Mouse (Mus musculus) intestine, embryonic 16.5 days (tissue): ENCODE measurements around the gene Tapt1. TPM values are rescaled to one million over a fixed set of nuclear protein-coding genes. Genes with fewer than 3 reads are reported as not detected.

Experiments
- ATAC-seq: fragments of 200-750 bp; cut with Nextera tagmentation; 2 replicates; pipeline ENCODE4 v1.8.0; 2017; ENCODE audit warnings: moderate TSS enrichment, moderate library complexity
- H3K27ac ChIP-seq: fragments of 300-500 bp; sonication (generic); 2 replicates; pipeline ENCODE4 v1.5.1; 2014; ENCODE audit warnings: mild to moderate bottlenecking, low read length
- H3K27me3 ChIP-seq: fragments of 300-500 bp; sonication (generic); replicated peaks from 2 replicates; pipeline ENCODE4 v1.6.1; 2014; ENCODE audit warnings: low read length, control low read depth, mixed read lengths; ENCODE audit not compliant: control insufficient read depth, insufficient read depth
- H3K36me3 ChIP-seq: fragments of 300-500 bp; sonication (generic); 2 replicates; pipeline ENCODE4 v1.6.1; 2014; ENCODE audit warnings: low read length, control low read depth; ENCODE audit not compliant: control insufficient read depth, insufficient read depth
- H3K4me1 ChIP-seq: fragments of 300-500 bp; sonication (generic); 2 replicates; pipeline ENCODE4 v1.6.1; 2014; ENCODE audit warnings: low read length, control low read depth, mixed read lengths; ENCODE audit not compliant: control insufficient read depth, insufficient read depth
- H3K4me2 ChIP-seq: fragments of 300-500 bp; sonication (generic); 2 replicates; pipeline ENCODE4 v1.6.1; 2014; ENCODE audit warnings: low read depth, low read length, control low read depth
- H3K4me3 ChIP-seq: fragments of 300-500 bp; sonication (generic); 2 replicates; pipeline ENCODE4 v1.5.1; 2014; ENCODE audit warnings: mild to moderate bottlenecking, low read length
- H3K9ac ChIP-seq: fragments of 300-500 bp; sonication (generic); 2 replicates; pipeline ENCODE4 v1.6.1; 2014; ENCODE audit warnings: low read depth, low read length
- H3K9me3 ChIP-seq: fragments of 300-500 bp; sonication (generic); 2 replicates; pipeline ENCODE4 v1.6.1; 2016; ENCODE audit warnings: low read length, control low read depth; ENCODE audit not compliant: control insufficient read depth
- WGBS: fragments of 180-500 bp; shearing (Covaris S2); extraction: QIAGEN DNeasy Blood & Tissue Kit; methylation state at CpG from one replicate; pipeline ENCODE4 v1.1.7; 2014; 5-methylcytosine and 5-hydroxymethylcytosine counted together
- polyA plus RNA-seq: library from polyadenylated mRNA; unstranded; fragments of >200 nt; fragmentation: Nextera tagmentation; extraction: Ambion mirVana; gene quantifications from 2 replicates; pipeline ENCODE4 v1.2.1, GENCODE M21; 2015

Gene Tapt1
- polyA plus RNA-seq, 1 experiment from 2014 or later: 20.0 TPM

DNA sequence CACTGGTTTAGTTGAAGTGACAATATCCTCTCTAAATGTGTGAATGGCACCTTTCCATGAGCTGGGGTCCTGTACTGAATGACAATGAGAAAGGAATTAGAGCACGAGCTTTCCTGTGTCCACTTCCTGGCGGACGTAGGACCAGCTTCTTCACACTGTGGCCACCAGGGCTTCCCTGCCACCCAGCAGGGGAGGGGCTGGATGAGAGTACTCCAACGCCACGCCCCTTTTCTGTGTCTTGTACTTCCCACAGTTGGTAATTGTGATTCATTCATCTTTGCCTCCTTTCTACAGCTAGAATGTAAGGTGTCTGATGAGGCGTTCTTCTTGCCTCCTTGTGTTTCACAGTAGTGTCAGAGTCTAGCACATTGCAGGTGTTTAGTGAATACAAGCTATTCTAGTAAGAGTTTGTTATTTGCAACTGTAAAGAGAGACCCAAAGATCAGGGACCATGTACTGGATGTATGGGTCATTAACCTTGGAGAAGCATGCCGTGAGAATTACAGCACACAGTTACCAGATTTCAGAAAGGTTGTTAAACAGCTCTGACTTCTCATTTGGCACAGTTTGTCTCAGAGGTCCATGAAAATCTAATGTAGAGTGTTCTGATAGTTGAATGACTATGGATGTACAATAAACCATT, 29.5 kb upstream of the Tapt1 start:
- WGBS: 71% methylated on average over 7 of the region's 7 CpGs
- H3K4me1 ChIP-seq: no peaks in the 10 kb centered on the region
- H3K27ac ChIP-seq: no peak overlapping the region
- no peak overlapping the region for H3K4me3 ChIP-seq
- no peak overlapping the region for H3K4me2 ChIP-seq
- no peak overlapping the region for H3K9ac ChIP-seq
- ATAC-seq: no peak
- no peaks in the 10 kb centered on the region for H3K27me3 ChIP-seq
- H3K9me3 ChIP-seq: no peaks in the 10 kb centered on the region
- no peaks in the 10 kb centered on the region for H3K36me3 ChIP-seq

DNA sequence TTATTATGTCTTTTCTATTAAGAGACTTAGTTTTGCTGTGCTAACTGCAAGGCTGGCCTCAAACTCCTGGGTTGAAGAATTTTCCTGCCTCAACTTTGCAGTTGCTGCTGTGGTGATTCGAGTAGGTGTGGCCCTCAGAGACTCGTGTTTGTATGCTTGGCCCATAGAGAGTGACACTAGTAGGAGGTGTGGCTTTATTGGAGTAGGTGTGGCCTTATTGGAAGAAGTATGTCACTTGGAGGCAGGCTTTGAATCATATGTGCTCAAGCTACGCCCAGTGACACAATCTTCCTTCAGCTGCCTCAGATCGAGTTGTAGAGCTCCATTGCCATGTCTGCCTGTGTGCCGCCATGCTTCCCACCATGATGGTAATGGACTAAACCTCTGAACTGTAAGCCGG, 27.0 kb upstream of the Tapt1 start:
- no peak for ATAC-seq
- Histone ChIP-seq H3K9ac (no peak overlapping the region), H3K4me2 (no peak overlapping the region), H3K27me3 (no peaks in the 10 kb centered on the region), H3K27ac (no peak overlapping the region), H3K9me3 (no peaks in the 10 kb centered on the region), H3K36me3 (no peaks in the 10 kb centered on the region), H3K4me3 (no peak overlapping the region), H3K4me1 (no peaks in the 10 kb centered on the region)
- 77% methylated on average over 6 of the region's 6 CpGs for WGBS

DNA sequence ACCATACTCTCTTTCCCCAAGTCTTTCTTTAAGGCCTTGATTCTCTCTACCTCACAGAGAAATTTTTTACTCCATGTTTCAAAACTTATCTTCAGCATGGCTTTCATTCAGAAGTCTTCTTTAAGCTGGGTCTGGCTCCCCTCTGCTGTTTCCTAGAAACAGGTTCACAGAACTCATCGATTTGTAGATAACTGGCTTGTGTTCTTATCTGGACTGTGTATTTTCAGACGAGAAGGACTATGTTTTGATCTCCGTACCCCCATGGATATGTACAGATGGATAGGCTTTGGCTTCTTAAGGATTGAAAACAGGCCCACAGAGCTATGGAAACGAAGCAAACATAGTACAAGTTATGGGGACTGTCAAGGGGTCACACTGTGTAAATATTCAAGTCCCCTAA, 26.0 kb upstream of the Tapt1 start:
- WGBS: 40% methylated on average over 4 of the region's 4 CpGs
- no peaks in the 10 kb centered on the region for H3K36me3 ChIP-seq
- H3K9ac ChIP-seq: no peak overlapping the region
- ATAC-seq: no peak
- H3K9me3 ChIP-seq: no peaks in the 10 kb centered on the region
- H3K4me1 ChIP-seq: no peaks in the 10 kb centered on the region
- H3K27ac ChIP-seq: no peak overlapping the region
- no peak overlapping the region for H3K4me3 ChIP-seq
- no peak overlapping the region for H3K4me2 ChIP-seq
- H3K27me3 ChIP-seq: no peaks in the 10 kb centered on the region

DNA sequence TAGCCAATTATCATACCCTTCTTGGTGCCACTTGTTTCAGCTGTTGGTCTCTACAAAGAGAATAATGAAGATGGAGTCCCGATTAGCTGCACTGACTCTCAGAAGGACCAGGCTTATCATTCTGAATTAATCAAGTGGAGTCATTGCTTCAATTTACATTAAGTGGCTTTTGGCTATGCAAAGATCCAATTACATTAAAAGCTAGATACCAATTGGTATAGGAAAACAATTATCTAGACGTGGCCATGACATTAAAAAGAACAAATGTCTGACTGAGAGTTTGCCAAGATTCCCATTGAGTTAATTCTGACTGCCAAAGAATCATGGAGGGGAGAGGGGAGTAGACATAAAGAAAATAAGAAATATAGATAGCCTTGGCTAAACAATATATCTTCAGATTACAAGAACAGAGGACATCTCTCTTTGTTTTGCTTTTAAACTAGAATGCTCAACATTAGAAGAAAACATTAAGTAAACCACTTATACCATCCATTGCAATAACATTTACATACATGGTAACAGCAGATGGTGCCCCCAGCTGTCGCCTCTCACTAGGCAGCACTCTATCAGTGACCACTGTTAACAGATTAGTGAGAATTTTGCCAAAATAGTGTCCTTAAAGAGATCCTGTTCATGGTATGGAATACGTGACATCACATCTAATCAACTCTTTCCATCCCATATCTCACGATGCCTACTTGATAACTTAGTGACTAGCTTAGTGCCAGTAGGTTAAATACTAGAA, 24.0 kb upstream of the Tapt1 start:
- H3K4me1 ChIP-seq: no peaks in the 10 kb centered on the region
- H3K27ac ChIP-seq: no peak overlapping the region
- ATAC-seq: no peak
- 84% methylated on average over 5 of the region's 5 CpGs for WGBS
- H3K27me3 ChIP-seq: no peaks in the 10 kb centered on the region
- no peak overlapping the region for H3K4me3 ChIP-seq
- no peaks in the 10 kb centered on the region for H3K36me3 ChIP-seq
- H3K4me2 ChIP-seq: no peak overlapping the region
- no peak overlapping the region for H3K9ac ChIP-seq
- H3K9me3 ChIP-seq: no peaks in the 10 kb centered on the region

DNA sequence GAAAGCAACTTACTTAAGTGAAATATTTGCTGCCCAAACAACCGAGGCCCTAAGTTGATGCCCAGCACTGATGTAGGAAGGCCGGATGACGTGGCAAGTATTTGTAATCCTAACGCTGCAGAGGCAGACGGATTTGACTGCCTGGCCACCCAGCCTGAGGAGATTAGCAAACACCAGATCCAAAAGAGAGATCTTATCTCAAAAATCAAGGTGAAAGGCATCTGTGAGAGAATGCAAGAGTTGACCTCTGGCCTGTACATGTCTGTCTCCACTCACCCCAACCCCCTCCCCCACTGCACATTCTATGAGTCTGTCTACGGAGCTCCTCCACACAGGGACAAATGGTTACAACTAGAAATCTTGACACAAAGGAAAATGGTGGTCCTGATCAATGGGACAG, 22.9 kb upstream of the Tapt1 start:
- Histone ChIP-seq H3K4me1 (no peaks in the 10 kb centered on the region), H3K36me3 (no peaks in the 10 kb centered on the region), H3K4me3 (no peak overlapping the region), H3K9me3 (no peaks in the 10 kb centered on the region), H3K27ac (no peak overlapping the region), H3K27me3 (no peaks in the 10 kb centered on the region), H3K9ac (no peak overlapping the region), H3K4me2 (no peak overlapping the region)
- ATAC-seq: no peak
- 60% methylated on average over 6 of the region's 6 CpGs for WGBS

DNA sequence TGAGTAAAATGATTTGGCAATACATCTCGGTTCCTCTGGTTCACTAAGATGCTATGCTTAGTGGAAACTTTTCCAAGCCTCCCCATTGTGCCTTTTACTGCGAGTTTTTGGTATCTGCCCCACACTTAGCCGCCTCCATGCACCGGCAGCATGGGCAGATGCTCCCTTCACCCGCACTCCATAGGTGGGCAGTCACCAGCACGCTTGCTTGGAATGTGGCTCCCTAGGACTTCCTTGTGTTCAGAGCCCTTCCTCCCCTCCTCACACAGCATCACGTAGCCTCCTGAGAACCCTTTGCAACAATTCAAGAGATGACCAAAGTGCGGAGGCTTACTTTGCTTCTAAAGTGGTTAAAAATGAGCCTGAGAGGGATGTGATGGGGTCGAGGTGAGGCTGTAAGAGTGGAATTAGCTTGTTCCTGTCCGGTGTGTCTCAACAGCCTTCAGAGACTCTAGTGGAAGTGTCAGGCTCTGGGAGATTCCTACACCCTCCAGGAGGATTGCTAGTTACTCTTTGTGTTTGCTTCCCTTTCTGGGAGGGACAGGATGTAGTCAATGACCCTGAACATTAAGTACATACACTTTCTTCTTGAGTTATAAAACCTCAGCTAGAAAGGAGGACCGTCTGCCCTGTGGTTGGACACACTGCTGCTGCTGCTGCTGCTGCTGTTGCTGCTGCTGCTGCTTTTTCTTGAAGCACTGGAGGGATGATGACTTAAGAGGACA, 20.2 kb upstream of the Tapt1 start:
- Histone ChIP-seq H3K4me2 (no peak overlapping the region), H3K27me3 (no peaks in the 10 kb centered on the region), H3K36me3 (no peaks in the 10 kb centered on the region), H3K4me3 (no peak overlapping the region), H3K27ac (no peak overlapping the region), H3K4me1 (no peaks in the 10 kb centered on the region), H3K9me3 (no peaks in the 10 kb centered on the region), H3K9ac (no peak overlapping the region)
- ATAC-seq: 0 out of 2 replicates have a peak, but pooled peaks have one; percentile 18
- WGBS: 37% methylated on average over 11 of the region's 11 CpGs

DNA sequence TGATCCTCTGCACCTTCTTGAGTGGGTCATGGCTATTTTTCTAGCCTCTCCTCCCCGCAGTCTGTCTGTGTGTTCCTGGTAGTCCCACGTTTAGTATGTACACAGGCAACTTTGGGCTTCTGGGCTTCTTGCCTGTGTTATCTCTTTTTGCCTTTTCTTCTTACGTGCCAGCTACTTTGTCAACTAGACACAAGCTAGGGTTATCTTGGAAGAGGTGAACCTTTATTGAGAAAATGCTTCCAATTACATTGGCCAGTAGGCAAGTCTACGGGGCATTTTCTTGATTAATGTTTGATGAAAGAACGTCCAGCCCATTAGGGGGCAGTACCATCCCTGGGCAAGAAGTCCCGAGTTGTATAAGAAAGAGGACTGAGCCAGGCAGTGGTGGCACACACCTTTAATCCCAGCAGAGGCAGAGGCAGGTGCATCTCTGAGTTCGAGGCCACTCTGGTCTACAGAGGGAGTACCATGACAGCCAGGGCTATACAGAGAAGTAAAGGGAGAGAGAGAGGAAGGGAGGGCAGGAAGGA, 18.5 kb upstream of the Tapt1 start:
- no peak overlapping the region for H3K9ac ChIP-seq
- no peaks in the 10 kb centered on the region for H3K36me3 ChIP-seq
- H3K4me3 ChIP-seq: no peak overlapping the region
- no peaks in the 10 kb centered on the region for H3K27me3 ChIP-seq
- H3K27ac ChIP-seq: no peak overlapping the region
- H3K9me3 ChIP-seq: no peaks in the 10 kb centered on the region
- ATAC-seq: no peak
- 73% methylated on average over 7 of the region's 7 CpGs for WGBS
- H3K4me2 ChIP-seq: no peak overlapping the region
- H3K4me1 ChIP-seq: no peaks in the 10 kb centered on the region

DNA sequence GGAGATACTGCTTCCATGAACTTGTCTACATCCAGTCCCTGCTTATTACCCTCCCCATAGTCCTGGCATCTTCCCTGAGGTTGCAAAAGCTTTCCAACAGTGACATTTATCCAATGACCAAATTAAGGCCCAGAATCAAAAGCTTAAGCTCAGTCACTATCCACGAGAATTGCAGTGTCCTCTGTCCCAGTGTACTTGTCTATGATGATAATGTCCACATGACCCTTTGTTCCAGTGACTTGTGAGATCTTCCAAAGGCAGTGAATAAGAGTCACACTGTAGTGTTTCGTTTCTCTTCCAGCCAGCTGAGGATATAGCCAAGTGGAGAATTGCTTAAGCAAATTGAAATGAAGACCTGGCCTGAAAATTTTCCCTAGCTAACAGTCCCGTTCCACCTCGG, 16.4 kb upstream of the Tapt1 start:
- no peaks in the 10 kb centered on the region for H3K36me3 ChIP-seq
- no peak overlapping the region for H3K4me2 ChIP-seq
- no peaks in the 10 kb centered on the region for H3K27me3 ChIP-seq
- no peak overlapping the region for H3K9ac ChIP-seq
- H3K9me3 ChIP-seq: no peaks in the 10 kb centered on the region
- ATAC-seq: no peak
- H3K27ac ChIP-seq: no peak overlapping the region
- H3K4me1 ChIP-seq: peaks cover 3% of the 10 kb centered on the region; the same call in 1 of the 2 replicates
- 87% methylated on average over 4 of the region's 4 CpGs for WGBS
- H3K4me3 ChIP-seq: no peak overlapping the region

DNA sequence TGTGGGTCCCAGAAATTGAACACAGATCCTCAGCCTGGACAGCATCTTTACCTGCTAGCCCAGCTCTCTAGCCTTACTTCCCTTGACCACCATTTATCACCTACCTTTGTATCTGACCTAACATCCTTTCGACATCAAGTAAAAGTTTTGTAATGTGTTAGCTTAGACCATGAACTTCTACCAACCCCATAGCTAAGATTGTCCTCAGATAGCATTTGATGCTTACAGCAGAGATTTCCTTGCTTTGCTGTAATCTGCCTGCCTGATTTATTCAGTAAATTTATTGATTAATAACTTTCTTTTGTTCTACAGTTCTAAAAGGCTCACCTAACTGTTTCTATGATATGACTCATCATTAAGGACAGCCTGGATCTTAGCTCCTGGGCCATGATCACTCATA, 15.3 kb upstream of the Tapt1 start:
- Histone ChIP-seq H3K9me3 (no peaks in the 10 kb centered on the region), H3K9ac (no peak overlapping the region), H3K27ac (no peak overlapping the region), H3K27me3 (no peaks in the 10 kb centered on the region), H3K4me2 (no peak overlapping the region), H3K36me3 (no peaks in the 10 kb centered on the region), H3K4me3 (no peak overlapping the region), H3K4me1 (peaks cover 3% of the 10 kb centered on the region; the same call in 1 of the 2 replicates)
- 88% methylated on average over 1 of the region's 1 CpGs for WGBS
- no peak for ATAC-seq
